Comparison of ENCODE assay signal across 30 mouse cellular contexts in the genomic region with DNA sequence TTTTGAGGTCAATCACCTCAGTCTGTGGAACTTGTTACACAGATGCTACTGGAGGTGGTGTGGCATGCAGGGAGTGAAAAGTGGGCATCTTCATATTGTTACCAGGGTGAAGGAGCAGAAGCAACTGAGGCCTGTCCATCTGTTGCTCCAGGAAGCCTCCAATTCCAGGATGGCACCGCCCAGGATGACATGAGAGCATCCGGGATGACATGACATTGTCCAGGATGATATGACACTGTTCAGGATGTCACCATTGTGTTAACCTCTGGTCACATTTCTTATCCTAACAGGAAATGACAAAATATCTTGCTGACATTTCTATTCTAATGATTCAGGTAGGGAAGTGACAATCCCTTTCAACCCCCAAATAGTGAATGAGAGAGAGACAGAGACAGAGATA. TPM values are rescaled to one million over a fixed set of nuclear protein-coding genes. Genes with fewer than 3 reads are reported as not detected.
DNase-seq lines count a peak whose midpoint lies in the region; ATAC-seq and TF ChIP-seq lines count a peak whose summit lies in the region.
"Had no signal": no experiment of that assay in that cellular context is flagged by ENCODE, and none has a peak within 500 bp of the region (broad histone marks: within the 10 kb centered on the region; RNA-seq: fewer than 3 reads in every experiment).

No protein-coding gene starts in this region.

- no peaks in the 10 kb centered on the region for H3K9me3 ChIP-seq in stomach, postnatal 0 days (ENCODE audit: control insufficient read depth, low read length)
- H3K9me3 ChIP-seq: hindbrain, embryonic 15.5 days; liver, embryonic 13.5 days; midbrain, embryonic 10.5 days; neural tube, embryonic 12.5 days had no signal

- no peak for TF ChIP-seq EP300 in stomach, postnatal 0 days (optimal IDR thresholded peaks at IDR 0.05)

- peak overlapping the region; percentile 47; the same call in 1 of the 2 replicates for H3K27ac ChIP-seq in kidney, adult 2 months (ENCODE audit: insufficient read depth, low read depth, low read length)
- no peak overlapping the region for H3K27ac ChIP-seq in stomach, postnatal 0 days (replicated peaks)
- H3K27ac ChIP-seq: gastrocnemius, adult 2 months; hindbrain, embryonic 15.5 days; liver, embryonic 13.5 days; midbrain, embryonic 10.5 days; neural tube, embryonic 12.5 days had no signal

- no peak for TF ChIP-seq POLR2A in kidney, adult 2 months (IDR thresholded peaks at IDR 0.05; ENCODE audit: low read depth, low read length)
- peak; percentile 29; the same call in 1 of the 2 replicates for TF ChIP-seq POLR2A in lung, adult 2 months (IDR thresholded peaks at IDR 0.05; ENCODE audit: borderline replicate concordance, extremely low read depth, low read depth, low read length)

- H3K4me1 ChIP-seq in kidney, adult 2 months (ENCODE audit: control insufficient read depth, insufficient read depth, low read length), result peaks cover 5% of the 10 kb centered on the region; the same call in 1 of the 2 replicates
- peaks cover 5% of the 10 kb centered on the region; the same call in 1 of the 2 replicates for H3K4me1 ChIP-seq in lung, adult 2 months (ENCODE audit: control insufficient read depth, insufficient read depth, low read length)
- no peaks in the 10 kb centered on the region for H3K4me1 ChIP-seq in stomach, postnatal 0 days (replicated peaks; ENCODE audit: control insufficient read depth, insufficient read depth)
- H3K4me1 ChIP-seq: hindbrain, embryonic 15.5 days; liver, embryonic 13.5 days; midbrain, embryonic 10.5 days; neural tube, embryonic 12.5 days had no signal

- no peaks in the 10 kb centered on the region for H3K36me3 ChIP-seq in kidney, adult 2 months (ENCODE audit: control insufficient read depth, insufficient read depth, low read length)
- H3K36me3 ChIP-seq in stomach, postnatal 0 days (ENCODE audit: control insufficient read depth, insufficient read depth, low read length), result no peaks in the 10 kb centered on the region
- H3K36me3 ChIP-seq: G1E; hindbrain, embryonic 15.5 days; liver, embryonic 13.5 days; midbrain, embryonic 10.5 days; neural tube, embryonic 12.5 days had no signal

- 78% methylated on average over 2 of the region's 2 CpGs for WGBS in kidney, adult 2 months
- WGBS in lung, adult 2 months, result 52% methylated on average over 2 of the region's 2 CpGs
- 87% methylated on average over 2 of the region's 2 CpGs for WGBS in stomach, postnatal 0 days

- TF ChIP-seq CTCF in kidney, adult 2 months (conservative IDR thresholded peaks at IDR 0.05; ENCODE audit: insufficient read depth, insufficient read length, low read depth, low read length), result no peak
- no peak for TF ChIP-seq CTCF in lung, adult 2 months (IDR thresholded peaks at IDR 0.05; ENCODE audit: insufficient read depth, low read length)
- no peak for TF ChIP-seq CTCF in stomach, postnatal 0 days (IDR thresholded peaks at IDR 0.05; ENCODE audit: low read depth)

- no peak for ATAC-seq in stomach, postnatal 0 days (ENCODE audit: low FRiP score, low TSS enrichment)
- ATAC-seq: forebrain, embryonic 16.5 days; inflammation-experienced regulatory T-cells, adult 6 months; midbrain, embryonic 16.5 days; Patski had no signal

- no peak overlapping the region for H3K4me2 ChIP-seq in stomach, postnatal 0 days (replicated peaks; ENCODE audit: low read depth)
- H3K4me2 ChIP-seq: heart, embryonic 11.5 days; hindbrain, embryonic 15.5 days; liver, embryonic 13.5 days; lung, embryonic 14.5 days; neural tube, embryonic 12.5 days had no signal

- H3K4me3 ChIP-seq in kidney, adult 2 months (ENCODE audit: insufficient read depth, low read depth, low read length), result no peak overlapping the region
- H3K4me3 ChIP-seq in lung, adult 2 months (replicated peaks; ENCODE audit: extremely low read depth, low read depth, low read length), result no peak overlapping the region
- no peak overlapping the region for H3K4me3 ChIP-seq in stomach, postnatal 0 days (ENCODE audit: low read depth, low read length)
- H3K4me3 ChIP-seq: erythroblast, embryonic 14.5 days; gastrocnemius, adult 2 months; hindbrain, embryonic 15.5 days; liver, embryonic 13.5 days; midbrain, embryonic 10.5 days; myocyte; neural tube, embryonic 12.5 days had no signal

- peak; percentile 58 for DNase-seq in kidney, adult 2 months
- no peak for DNase-seq in kidney, postnatal 4 days
- DNase-seq in lung, adult 2 months, result no peak
- DNase-seq in lung, postnatal 14 days, result no peak
- DNase-seq in kidney, postnatal 36 days, result peak; percentile 30 to 46
- DNase-seq in stomach, postnatal 0 days (ENCODE audit: low spot score), result peak; percentile 27
- DNase-seq in thymus, postnatal 4 days, result no peak
- DNase-seq: adrenal gland, postnatal 25 days; cerebellum, adult 18-20 months; cerebellum, postnatal 10 days; gastrocnemius, adult 2 months; gastrocnemius, postnatal 36 days; heart, adult 18-20 months; liver, embryonic 13.5 days; lung, embryonic 14.5 days; right cerebral cortex, adult 18-20 months; spleen, adult 18-20 months; thymus, adult 18-20 months; thymus, postnatal 36 days had no signal

- no peaks in the 10 kb centered on the region for H3K27me3 ChIP-seq in kidney, adult 2 months (replicated peaks; ENCODE audit: control insufficient read depth, insufficient read depth, low read length)
- H3K27me3 ChIP-seq in stomach, postnatal 0 days (ENCODE audit: control insufficient read depth, insufficient read depth, low read length), result no peaks in the 10 kb centered on the region
- H3K27me3 ChIP-seq: hindbrain, embryonic 15.5 days; neural tube, embryonic 12.5 days had no signal

- H3K9ac ChIP-seq in stomach, postnatal 0 days (ENCODE audit: low read length), result no peak overlapping the region
- H3K9ac ChIP-seq: hindbrain, embryonic 15.5 days; liver, embryonic 13.5 days; lung, embryonic 14.5 days; neural tube, embryonic 12.5 days had no signal

RNA-seq across cellular contexts. Expression of a gene that starts 47.8 kb away (rescaled TPM):
- polyA plus RNA-seq in kidney, adult 2 months (2012; rRNA removed), result not detected in 2 replicates
- polyA plus RNA-seq in lung, adult 2 months (2012; rRNA removed), result 0.21 TPM in 1 of 2 replicates, not detected in the other
- 72.1 and 79.7 TPM in 2 replicates for polyA plus RNA-seq in stomach, postnatal 0 days (2015; fragmentation: Nextera tagmentation; extraction: Ambion mirVana)
- polyA plus RNA-seq: erythroblast, embryonic 14.5 days; G1E; inflammation-experienced regulatory T-cells, adult 6 months; liver, embryonic 13.5 days; Patski had no signal

Comparison
In these comparisons a context has a peak if more than half of its experiments do, and no peak if none do; other contexts are left out.
1. DNase-seq: peak in kidney, adult 2 months (single experiment), kidney, postnatal 36 days (2 of 2) and stomach, postnatal 0 days (single experiment); none in kidney, postnatal 4 days (0 of 2), lung, adult 2 months (single experiment), lung, postnatal 14 days (single experiment) and thymus, postnatal 4 days (single experiment).
2. RNA of a gene that starts 47.8 kb away (polyA plus RNA-seq): 72.1 to 79.7 TPM in stomach, postnatal 0 days; 0.21 TPM in lung, adult 2 months and not detected in kidney, adult 2 months; every median in the first group is over 10 times any median in the second.